Mouse (Mus musculus) olfactory bulb, adult 2 months (tissue): Measurements from ENCODE around the gene Scube1.

Source experiments
- CTCF ChIP-seq: fragments of 200-500 bp; IDR thresholded peaks from 2 replicates; pipeline ENCODE4 v1.5.1; 2012; ENCODE audit warnings: low read depth, mild to moderate bottlenecking, low read length, moderate library complexity; ENCODE audit not compliant: insufficient read depth
- POLR2A ChIP-seq: fragments of 200-500 bp; IDR thresholded peaks from 2 replicates; pipeline ENCODE4 v1.6.1; 2012; ENCODE audit warnings: mild to moderate bottlenecking, low read depth, low read length, moderate library complexity; ENCODE audit not compliant: insufficient read depth

DNA sequence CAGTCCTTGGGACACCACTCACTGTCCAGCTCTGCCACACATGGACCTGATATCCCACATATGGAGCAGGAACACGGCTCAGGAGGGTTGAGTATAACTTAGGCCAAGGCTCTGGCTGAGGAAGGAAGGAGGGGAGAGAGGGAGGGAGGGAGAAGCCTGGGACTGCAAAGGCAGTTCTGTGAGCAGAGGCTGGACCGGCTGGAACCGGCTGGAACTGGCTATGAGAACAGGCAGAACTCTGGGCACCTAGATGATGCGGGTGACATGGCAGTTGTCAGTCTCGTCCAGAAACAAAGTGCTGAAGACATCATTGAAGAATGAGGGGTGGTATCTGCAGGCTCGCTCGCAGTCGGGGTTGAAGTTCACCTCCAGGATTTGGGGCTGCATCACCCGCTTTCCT lies 148.2 kb downstream of the Scube1 start:
- TF ChIP-seq CTCF (no peak), POLR2A (no peak)
